Mouse (Mus musculus) ES-E14 (cell line): ENCODE data around the gene Sh3rf1.

ENCODE experiments used
- CHD2 ChIP-seq: IDR thresholded peaks from 2 replicates; pipeline ENCODE4 v1.6.1; 2014; ENCODE audit warnings: mild to moderate bottlenecking, low read depth, low read length, inconsistent platforms
- HCFC1 ChIP-seq: IDR thresholded peaks from 2 replicates; pipeline ENCODE4 v1.6.1; 2012; ENCODE audit warnings: low read length, inconsistent platforms, borderline replicate concordance; ENCODE audit not compliant: insufficient read depth
- MAFK ChIP-seq: IDR thresholded peaks from 2 replicates; pipeline ENCODE4 v1.6.1; 2014; ENCODE audit warnings: mild to moderate bottlenecking, low read depth, low read length, inconsistent platforms; ENCODE audit not compliant: insufficient read depth
- ZC3H11A ChIP-seq: IDR thresholded peaks from 2 replicates; pipeline ENCODE4 v1.6.1; 2012; ENCODE audit warnings: low read depth, mild to moderate bottlenecking, inconsistent platforms, low read length, borderline replicate concordance
- ZNF384 ChIP-seq: IDR thresholded peaks from 2 replicates; pipeline ENCODE4 v1.6.1; 2012; ENCODE audit warnings: low read depth, low read length, inconsistent platforms

GRCm38 (mm10) chr8:61235499-61235898, 11.8 kb downstream of the Sh3rf1 start:
- TF ChIP-seq HCFC1 = no peak
- TF ChIP-seq CHD2 = no peak
- no peak for TF ChIP-seq ZNF384
- no peak for TF ChIP-seq ZC3H11A
- no peak for TF ChIP-seq MAFK
